Mouse (Mus musculus) B cell, adult 2 months (primary cell): Measurements from ENCODE around the gene Iqce.
A peak's percentile ranks its signal among the peaks of the same experiment; 100 is the strongest.

ENCODE experiments used
- DNase-seq, 2 experiments: peaks; one replicate each; pipeline ENCODE4 v3.0.0; 2022

The Iqce gene

GRCm38 (mm10) chr5:140661427-140661826 lies 40.8 kb downstream of the Iqce start:
- DNase-seq, result no peak

GRCm38 (mm10) chr5:140660398-140660797 lies 41.8 kb downstream of the Iqce start:
- no peak for DNase-seq

- no peak for DNase-seq
Observed at GRCm38 (mm10) chr5:140659607-140660272, 42.4 kb downstream of the Iqce start.

- no peak for DNase-seq
Observed at GRCm38 (mm10) chr5:140654096-140654845, 47.9 kb downstream of the Iqce start.

GRCm38 (mm10) chr5:140652587-140652986 lies 49.6 kb downstream of the Iqce start:
- no peak for DNase-seq

- no peak for DNase-seq
Observed at GRCm38 (mm10) chr5:140651231-140651630, 50.9 kb downstream of the Iqce start.

- no peak for DNase-seq
Observed at GRCm38 (mm10) chr5:140649881-140650414, 52.2 kb downstream of the Iqce start.

- peak; percentile 97 to 98 for DNase-seq
Observed at GRCm38 (mm10) chr5:140649101-140649667, 53.0 kb downstream of the Iqce start.

- no peak for DNase-seq
Observed at GRCm38 (mm10) chr5:140648519-140649100, 53.6 kb downstream of the Iqce start, which contains the start of gene Ttyh3. TSS of gene Ttyh3 (minus strand) at chr5:140649031.

- DNase-seq, result peak; percentile 29 to 31
Observed at GRCm38 (mm10) chr5:140647821-140648518, 54.2 kb downstream of the Iqce start.

GRCm38 (mm10) chr5:140647031-140647760 lies 55.0 kb downstream of the Iqce start:
- DNase-seq, result no peak

GRCm38 (mm10) chr5:140646171-140646570 lies 56.0 kb downstream of the Iqce start:
- DNase-seq, result no peak

- no peak for DNase-seq
Observed at GRCm38 (mm10) chr5:140645454-140645853, 56.7 kb downstream of the Iqce start.

GRCm38 (mm10) chr5:140644702-140645201 lies 57.4 kb downstream of the Iqce start:
- no peak for DNase-seq

GRCm38 (mm10) chr5:140644263-140644662 lies 57.9 kb downstream of the Iqce start:
- peak; percentile 60 to 64 for DNase-seq

- peak; percentile 73 to 78 for DNase-seq
Observed at GRCm38 (mm10) chr5:140642076-140642475, 60.1 kb downstream of the Iqce start.

GRCm38 (mm10) chr5:140641254-140641928 lies 60.8 kb downstream of the Iqce start:
- DNase-seq, result no peak

- no peak for DNase-seq
Observed at GRCm38 (mm10) chr5:140640812-140641211, 61.4 kb downstream of the Iqce start.

- DNase-seq, result no peak
Observed at GRCm38 (mm10) chr5:140639871-140640270, 62.3 kb downstream of the Iqce start.

- no peak for DNase-seq
Observed at GRCm38 (mm10) chr5:140639312-140639711, 62.9 kb downstream of the Iqce start.

GRCm38 (mm10) chr5:140638484-140638883 lies 63.7 kb downstream of the Iqce start:
- no peak for DNase-seq
